Mouse (Mus musculus): ENCODE data around the gene Mocs3. TPM values are rescaled to one million over a fixed set of nuclear protein-coding genes. Genes with fewer than 3 reads are reported as not detected.

The Mocs3 gene
- total and polyA plus RNA-seq, 2 experiments from 2014 or later = 7.8 to 24.9 TPM

DNA sequence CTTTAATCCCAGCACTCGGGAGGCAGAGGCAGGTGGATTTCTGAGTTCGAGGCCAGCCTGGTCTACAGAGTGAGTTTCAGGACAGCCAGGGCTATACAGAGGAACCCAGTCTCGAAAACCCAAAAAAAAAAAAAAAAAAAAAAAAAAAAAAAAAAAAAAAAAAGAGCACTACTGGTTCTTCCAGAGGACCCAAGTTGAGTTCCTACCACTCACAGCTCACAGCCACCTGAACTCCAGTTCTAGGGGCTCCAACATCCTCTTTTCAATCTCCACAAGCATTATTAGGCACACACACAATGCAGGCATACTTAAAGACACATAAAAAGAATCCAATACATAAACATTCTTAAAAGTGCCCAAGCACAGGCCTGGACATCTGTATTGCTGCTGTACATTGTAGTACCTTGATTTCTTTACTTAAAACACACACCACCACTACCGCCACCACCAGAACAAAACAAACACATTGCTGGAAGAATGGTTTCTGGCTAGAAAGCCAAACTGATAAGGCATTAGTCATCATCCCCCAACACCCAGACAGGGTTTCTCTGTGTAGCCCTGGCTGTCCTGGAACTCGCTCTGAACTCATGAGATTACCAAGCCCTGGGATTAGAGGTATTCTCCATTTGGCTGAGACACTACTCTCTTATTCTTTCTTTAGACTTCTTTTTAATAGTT lies 30.3 kb upstream of the Mocs3 start:
- ATAC-seq (no peak), DNase-seq (ENCODE audit: low spot score) (no peak)
- peaks cover 8% of the 10 kb centered on the region; the same call in 1 of the 2 replicates for H3K36me3 ChIP-seq (ENCODE audit: insufficient read depth, low read length)
- H3K4me3 ChIP-seq (ENCODE audit: low read length) = no peak overlapping the region
- H3K27ac ChIP-seq = no peak overlapping the region
- no peak for TF ChIP-seq CTCF (IDR thresholded peaks at IDR 0.05; ENCODE audit: low read depth)
- no peaks in the 10 kb centered on the region for H3K27me3 ChIP-seq (ENCODE audit: insufficient read depth, low read length)
- H3K4me1 ChIP-seq (ENCODE audit: insufficient read depth, low read length) = peaks cover 18% of the 10 kb centered on the region
- H3K9me3 ChIP-seq (ENCODE audit: low read length) = no peaks in the 10 kb centered on the region
- no peak overlapping the region for H3K4me2 ChIP-seq (ENCODE audit: low read depth, low read length)
- 85% methylated on average over 5 of the region's 5 CpGs for WGBS
- H3K9ac ChIP-seq (replicated peaks; ENCODE audit: low read length) = no peak overlapping the region

DNA sequence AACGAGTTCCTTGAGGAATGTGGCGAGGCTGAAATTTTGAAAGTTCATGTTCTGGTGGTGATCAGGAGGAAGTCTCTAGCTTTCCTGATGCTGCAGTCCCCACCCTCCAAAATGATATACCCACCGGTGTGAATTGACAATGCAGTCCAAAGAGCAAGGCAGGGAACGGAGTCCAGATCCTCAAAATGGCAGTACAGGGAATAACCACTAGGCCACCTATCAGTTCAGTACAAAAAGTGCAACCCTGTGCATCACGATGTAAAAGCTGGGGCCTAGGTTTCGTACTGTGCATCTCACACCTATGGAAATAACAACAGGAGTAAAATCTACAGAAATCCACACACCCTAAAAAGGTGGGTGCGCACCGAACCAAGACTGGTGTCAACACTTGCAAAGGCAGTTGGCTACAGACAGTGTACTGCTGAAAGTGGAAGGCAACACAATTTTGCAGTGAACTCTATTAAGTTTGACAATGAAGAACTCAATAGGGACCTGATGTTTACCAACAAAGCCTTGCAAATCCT lies 25.9 kb upstream of the Mocs3 start:
- DNase-seq (ENCODE audit: low spot score) = no peak
- peak; percentile 26 for TF ChIP-seq CTCF (IDR thresholded peaks at IDR 0.05; ENCODE audit: low read depth)
- Histone ChIP-seq H3K36me3 (ENCODE audit: insufficient read depth, low read length) (peaks cover 9% of the 10 kb centered on the region; the same call in 1 of the 2 replicates), H3K27ac (no peak overlapping the region), H3K9me3 (ENCODE audit: low read length) (no peaks in the 10 kb centered on the region), H3K4me3 (ENCODE audit: low read length) (peak overlapping the region; percentile 98), H3K9ac (replicated peaks; ENCODE audit: low read length) (no peak overlapping the region), H3K27me3 (ENCODE audit: insufficient read depth, low read length) (no peaks in the 10 kb centered on the region), H3K4me1 (ENCODE audit: insufficient read depth, low read length) (peaks cover 5% of the 10 kb centered on the region; the same call in 1 of the 2 replicates), H3K4me2 (ENCODE audit: low read depth, low read length) (peak overlapping the region; percentile 69)
- ATAC-seq = no peak
- WGBS = 81% methylated on average over 8 of the region's 8 CpGs

DNA sequence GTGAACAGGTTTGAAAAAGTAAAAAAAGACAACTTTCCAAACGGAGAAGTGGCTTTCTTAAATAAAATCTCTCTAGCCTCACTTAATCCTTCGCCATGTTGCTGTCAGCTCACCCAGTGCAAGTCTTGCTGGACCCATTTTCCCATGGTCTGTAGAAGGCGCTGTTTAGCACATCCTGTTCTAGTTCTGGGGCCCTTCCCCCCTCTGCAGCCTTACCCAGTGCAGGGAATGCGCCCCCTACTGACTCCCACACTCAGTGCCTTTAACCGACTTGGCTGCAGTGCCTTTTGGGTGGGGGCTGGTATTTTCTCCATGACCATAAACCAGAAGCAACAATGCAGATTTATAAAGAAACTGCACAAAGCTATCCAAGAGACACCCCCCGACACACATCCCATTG lies 25.2 kb upstream of the Mocs3 start:
- peak; percentile 97 for TF ChIP-seq CTCF (IDR thresholded peaks at IDR 0.05; ENCODE audit: low read depth)
- Histone ChIP-seq H3K4me2 (ENCODE audit: low read depth, low read length) (peak overlapping the region; percentile 69), H3K9ac (replicated peaks; ENCODE audit: low read length) (peak overlapping the region; percentile 100), H3K36me3 (ENCODE audit: insufficient read depth, low read length) (peaks cover 12% of the 10 kb centered on the region; the same call in 1 of the 2 replicates), H3K27ac (peak overlapping the region; percentile 100), H3K4me1 (ENCODE audit: insufficient read depth, low read length) (peaks cover 5% of the 10 kb centered on the region; the same call in 1 of the 2 replicates), H3K9me3 (ENCODE audit: low read length) (no peaks in the 10 kb centered on the region), H3K27me3 (ENCODE audit: insufficient read depth, low read length) (no peaks in the 10 kb centered on the region), H3K4me3 (ENCODE audit: low read length) (peak overlapping the region; percentile 98)
- ATAC-seq = peak; percentile 77
- DNase-seq (ENCODE audit: low spot score) = peak; percentile 97
- WGBS = 4% methylated on average over 6 of the region's 6 CpGs

DNA sequence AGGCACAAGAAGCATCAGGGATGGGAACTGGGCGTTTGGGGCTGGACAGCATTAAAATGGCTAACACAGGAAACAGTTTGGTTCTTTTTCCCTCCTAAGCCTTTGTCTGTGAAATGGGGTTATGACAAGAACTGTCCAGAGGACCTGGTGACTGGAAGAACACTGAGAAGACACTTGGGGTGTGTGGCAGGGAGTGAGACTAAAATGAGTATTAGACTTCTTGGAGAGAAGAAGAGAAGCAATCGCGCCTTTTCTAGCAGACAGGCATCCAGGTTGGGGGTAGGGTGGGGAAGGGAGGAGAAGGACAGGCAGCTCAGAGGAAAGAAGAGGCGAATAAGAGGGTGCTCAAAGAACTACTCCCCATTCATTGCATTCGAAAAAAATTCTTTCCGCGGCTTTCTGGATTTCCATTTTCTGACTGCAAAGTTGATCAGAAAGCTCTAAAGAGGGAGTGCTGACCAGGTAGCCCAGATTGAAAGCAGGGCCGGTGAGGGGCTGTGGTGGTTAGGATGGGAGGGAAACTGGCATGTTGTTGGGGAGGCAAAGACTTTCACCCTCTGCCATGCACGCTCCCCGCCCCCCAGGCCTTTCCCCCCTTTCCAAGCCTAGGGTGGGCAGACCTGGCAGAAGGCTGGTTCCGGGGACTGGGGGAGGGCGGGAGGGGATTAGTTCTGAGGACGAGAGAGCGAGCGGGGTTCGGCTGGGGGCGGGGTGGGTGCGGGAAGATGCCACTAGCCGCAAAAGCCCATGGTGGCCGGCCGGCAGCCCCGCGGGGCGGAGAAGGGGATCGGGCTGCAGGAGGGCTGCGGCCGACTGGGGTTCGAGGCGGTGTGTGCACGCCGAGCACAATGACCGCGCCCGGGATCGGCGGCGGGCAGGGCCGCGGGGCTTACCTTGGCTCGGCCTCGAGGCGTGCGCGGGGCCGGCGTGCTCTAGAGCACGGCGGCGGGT lies 24.5 kb upstream of the Mocs3 start:
- ATAC-seq = peak; percentile 16
- no peak for TF ChIP-seq CTCF (IDR thresholded peaks at IDR 0.05; ENCODE audit: low read depth)
- DNase-seq (ENCODE audit: low spot score) = peak; percentile 56
- 0% methylated on average over 45 of the region's 49 CpGs for WGBS
- H3K4me1 ChIP-seq (ENCODE audit: insufficient read depth, low read length) = peaks cover 5% of the 10 kb centered on the region; the same call in 1 of the 2 replicates
- no peaks in the 10 kb centered on the region for H3K27me3 ChIP-seq (ENCODE audit: insufficient read depth, low read length)
- H3K27ac ChIP-seq = peak overlapping the region; percentile 100
- peak overlapping the region; percentile 100 for H3K9ac ChIP-seq (replicated peaks; ENCODE audit: low read length)
- peaks cover 18% of the 10 kb centered on the region; the same call in 1 of the 2 replicates for H3K36me3 ChIP-seq (ENCODE audit: insufficient read depth, low read length)
- H3K4me3 ChIP-seq (ENCODE audit: low read length) = peak overlapping the region; percentile 98
- peak overlapping the region; percentile 69 for H3K4me2 ChIP-seq (ENCODE audit: low read depth, low read length)
- H3K9me3 ChIP-seq (ENCODE audit: low read length) = no peaks in the 10 kb centered on the region

- H3K9me3 ChIP-seq (ENCODE audit: low read length) = no peaks in the 10 kb centered on the region
- ATAC-seq (peak; percentile 93), DNase-seq (ENCODE audit: low spot score) (peak; percentile 98)
- H3K4me3 ChIP-seq (ENCODE audit: low read length) = peak within 1 kb of the TSS; percentile 98
- peak within 1 kb of the TSS; percentile 100 for H3K9ac ChIP-seq (replicated peaks; ENCODE audit: low read length)
- H3K27ac ChIP-seq = peak within 1 kb of the TSS; percentile 100
- H3K4me1 ChIP-seq (ENCODE audit: insufficient read depth, low read length) = peaks cover 5% of the 10 kb centered on the region; the same call in 1 of the 2 replicates
- H3K27me3 ChIP-seq (ENCODE audit: insufficient read depth, low read length) = no peaks in the 10 kb centered on the region
- peaks cover 27% of the 10 kb centered on the region; the same call in 1 of the 2 replicates for H3K36me3 ChIP-seq (ENCODE audit: insufficient read depth, low read length)
- 2% methylated on average over 49 of the region's 89 CpGs for WGBS
- TF ChIP-seq CTCF (IDR thresholded peaks at IDR 0.05; ENCODE audit: low read depth) = peak; percentile 91
- peak within 1 kb of the TSS; percentile 69 for H3K4me2 ChIP-seq (ENCODE audit: low read depth, low read length)
These were observed 23.4 kb upstream of the Mocs3 start, which contains the start of gene Adnp for GRCm38 (mm10) chr2:168206725-168207644. TSS of gene Adnp (minus strand) at chr2:168207112.

Measured in hindbrain, postnatal 0 days (tissue).